Mouse (Mus musculus) embryonic fibroblast, embryonic 13.5 days (primary cell): ENCODE measurements around the gene Stt3b.

Experiments
- CTCF ChIP-seq: IDR thresholded peaks from 2 replicates; pipeline ENCODE4 v1.5.1; 2011; ENCODE audit warnings: mild to moderate bottlenecking, control low read depth, low read length, moderate library complexity, borderline replicate concordance; ENCODE audit not compliant: insufficient read depth
- POLR2A ChIP-seq: IDR thresholded peaks from 2 replicates; pipeline ENCODE4 v1.6.1; 2011; ENCODE audit warnings: low read depth, mild to moderate bottlenecking, control low read depth, low read length, moderate library complexity

DNA sequence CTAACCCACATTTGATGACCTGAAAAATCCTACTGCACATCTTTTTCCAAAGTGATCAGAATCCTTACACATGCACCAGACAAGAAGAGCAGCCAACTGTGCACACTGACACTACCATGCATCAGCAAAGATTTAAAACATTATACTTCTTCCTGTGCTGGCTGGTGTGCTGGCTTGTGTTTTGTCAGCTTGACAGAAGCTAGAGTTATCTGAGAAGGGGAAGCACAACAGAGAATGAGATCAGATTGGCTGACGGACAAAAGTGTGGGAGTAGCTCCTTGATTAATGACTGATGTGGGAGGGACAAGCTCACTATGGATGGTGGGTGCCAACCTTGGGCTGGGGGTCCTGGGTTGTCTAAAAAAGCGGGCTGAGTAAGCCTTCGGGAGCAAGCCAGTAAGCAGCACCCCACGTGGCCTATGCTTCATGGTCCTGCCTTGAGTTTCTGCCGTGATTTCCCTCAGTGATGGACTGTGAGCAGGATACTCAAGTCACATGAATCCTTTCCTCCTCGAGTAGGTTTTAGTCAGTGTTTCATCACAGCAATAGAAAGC, 52.4 kb downstream of the Stt3b start:
- TF ChIP-seq CTCF (no peak), POLR2A (no peak)
